Mouse (Mus musculus): Measurements from ENCODE around the gene 1700001C19Rik.

DNA sequence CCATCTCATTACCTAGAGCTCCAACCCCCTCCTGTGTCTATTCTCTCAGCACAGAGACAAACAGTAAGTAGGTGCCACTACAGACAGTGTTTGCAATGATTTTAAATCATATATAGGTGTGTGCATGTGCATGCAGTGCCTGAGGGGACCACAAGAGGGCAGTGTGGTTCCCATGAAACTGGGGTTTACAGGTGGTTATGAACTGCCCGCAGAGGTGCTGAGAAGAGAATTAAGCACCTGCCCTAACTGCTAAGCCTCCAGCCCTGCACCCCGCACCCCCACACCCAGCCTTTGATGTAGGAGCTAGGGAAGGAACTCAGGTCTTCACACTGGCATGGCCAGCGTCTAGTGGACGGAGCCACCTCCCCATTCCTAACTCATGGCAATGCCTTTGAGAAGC lies 50.5 kb downstream of the 1700001C19Rik start:
- TF ChIP-seq POLR2A (IDR thresholded peaks at IDR 0.05; ENCODE audit: low read depth, low read length) (no peak), CHD1 (IDR thresholded peaks at IDR 0.05; ENCODE audit: low read depth, low read length) (no peak), MAZ (IDR thresholded peaks at IDR 0.05; ENCODE audit: low read depth, low read length) (no peak), RCOR1 (conservative IDR thresholded peaks at IDR 0.05; ENCODE audit: low read depth, low read length) (no peak)
